Mouse (Mus musculus): ENCODE results near the gene Jak1.

- TF ChIP-seq CTCF (IDR thresholded peaks at IDR 0.05; ENCODE audit: extremely low read depth, insufficient read depth, low read length) (no peak), POLR2A (IDR thresholded peaks at IDR 0.05; ENCODE audit: extremely low read depth, insufficient read depth, low read length) (no peak)
These were observed 92.3 kb downstream of the Jak1 start for GRCm38 (mm10) chr4:101172738-101173137.

All from cortical plate, adult 2 months (tissue).